Mouse (Mus musculus) E14TG2a.4 (cell line): ENCODE data around the gene 1110051M20Rik.

ENCODE experiments used
- CTCF ChIP-seq: conservative IDR thresholded peaks from 2 replicates; pipeline ENCODE4 v1.5.1; 2014; ENCODE audit warnings: low read length
- NANOG ChIP-seq: IDR thresholded peaks from 2 replicates; pipeline ENCODE4 v1.6.1; 2014; ENCODE audit warnings: borderline replicate concordance, low read length, mixed read lengths

GRCm38 (mm10) chr2:91450316-91450715 is 5.8 kb upstream of the 1110051M20Rik start:
- TF ChIP-seq CTCF (no peak), NANOG (no peak)
